Mouse (Mus musculus) left cerebral cortex, postnatal 25 days (tissue): Measurements from ENCODE around the gene Nobox. TPM values are rescaled to one million over a fixed set of nuclear protein-coding genes. Genes with fewer than 3 reads are reported as not detected.

ENCODE experiments used
- DNase-seq, 2 experiments: peaks; one replicate each; pipeline ENCODE4 v3.0.0; 2022; ENCODE audit warnings: low spot score in 2 of 2, mixed read lengths in 1 of 2
- intact Hi-C: fragments of 180-260 bp; cut with DNase I; formaldehyde crosslinking; loops from one replicate; pipeline ENCODE4 v1.15.1; 2025
- total RNA-seq, 2 experiments: library from RNA; stranded (reverse); gene quantifications; 2 replicates each; pipeline ENCODE4 v1.2.3; 2021

Nobox gene
- not detected for total RNA-seq

GRCm38 (mm10) chr6:43309454-43309853 is at the start of gene Nobox:
Gene Nobox, minus strand, starts transcription at chr6:43309554.
- intact Hi-C loops: loop anchor here (10.0 kb wide), 1 partner anchor 1075 kb away; no protein-coding TSS in a partner anchor
- no peak for DNase-seq

DNA sequence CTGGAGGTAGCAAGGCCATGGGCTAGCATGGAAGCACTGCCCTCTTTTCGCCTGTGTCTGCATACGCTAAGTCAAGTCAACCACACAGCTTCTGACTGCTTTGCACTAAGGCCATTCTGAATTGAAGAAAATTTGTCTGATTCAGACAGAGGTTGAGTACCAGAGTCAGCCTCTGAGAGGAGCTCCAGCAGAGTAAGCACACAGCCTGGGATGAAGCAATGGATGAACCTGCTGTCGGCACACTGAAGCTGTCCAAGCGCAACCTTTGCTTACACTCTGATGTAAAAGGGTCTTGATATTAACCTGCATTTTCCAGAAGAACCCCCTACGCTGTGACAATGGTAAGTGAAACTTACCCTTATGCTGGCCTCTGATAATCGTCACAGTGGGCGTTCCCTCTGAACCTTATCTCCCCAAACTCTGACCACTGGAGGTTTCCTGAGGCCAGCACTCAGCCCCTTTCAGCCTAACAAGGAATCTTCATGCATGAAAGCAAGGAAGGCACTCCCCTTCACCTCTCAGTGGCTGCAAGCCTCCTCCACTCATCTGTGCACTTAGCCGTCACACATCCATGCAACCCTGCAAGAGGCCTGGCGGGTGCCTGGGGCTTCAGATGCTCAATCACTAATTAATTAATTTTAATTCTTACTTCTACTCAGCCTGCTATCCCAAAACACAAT is 45.3 kb upstream of the Nobox start:
- intact Hi-C loops: no loop called here
- no peak for DNase-seq

DNA sequence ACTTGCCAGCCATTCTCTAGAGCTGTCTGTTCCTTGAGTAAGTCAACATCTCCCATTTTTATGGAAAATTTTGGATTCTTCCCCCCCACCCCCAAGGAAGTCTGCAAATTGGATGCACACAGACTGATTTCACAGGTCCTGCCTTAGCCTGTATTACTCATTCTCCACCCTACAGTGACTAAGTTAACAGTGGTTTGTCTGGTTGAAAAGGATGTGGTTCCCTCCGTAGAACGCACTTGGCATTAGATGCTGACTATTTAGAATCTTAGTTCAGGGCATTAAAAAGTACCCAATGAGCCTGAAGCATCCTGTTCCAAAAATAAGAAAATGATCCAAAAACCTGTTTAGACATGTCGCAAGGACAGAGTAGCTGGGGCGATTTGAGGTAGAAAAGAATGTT is 44.1 kb upstream of the Nobox start:
- intact Hi-C loops: no loop called here
- no peak for DNase-seq

DNA sequence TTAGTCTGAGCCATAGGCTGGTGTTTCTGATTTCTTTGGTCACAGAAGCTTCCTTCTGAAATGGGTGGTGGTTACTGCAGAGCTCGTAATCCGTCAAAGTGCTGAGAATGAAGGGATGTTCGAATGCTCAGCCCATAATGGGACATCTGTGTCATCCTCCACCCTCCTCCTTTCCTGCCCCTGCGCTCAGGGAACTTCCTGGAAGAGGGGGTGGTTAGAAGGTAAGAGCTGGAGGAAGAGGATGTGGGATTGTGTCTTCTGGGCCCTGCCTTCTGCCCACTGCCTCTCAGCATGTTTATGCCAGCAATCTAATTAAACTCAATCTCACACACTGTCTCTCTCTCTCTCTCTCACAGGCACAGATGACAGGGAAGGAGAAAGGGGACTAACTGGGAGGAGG is 39.7 kb upstream of the Nobox start:
- intact Hi-C loops: no loop called here
- DNase-seq: no peak

- intact Hi-C loops: no loop called here
- peak in 1 of 2 experiments; percentile 28 for DNase-seq
These were observed 38.3 kb upstream of the Nobox start for GRCm38 (mm10) chr6:43347637-43348036.

DNA sequence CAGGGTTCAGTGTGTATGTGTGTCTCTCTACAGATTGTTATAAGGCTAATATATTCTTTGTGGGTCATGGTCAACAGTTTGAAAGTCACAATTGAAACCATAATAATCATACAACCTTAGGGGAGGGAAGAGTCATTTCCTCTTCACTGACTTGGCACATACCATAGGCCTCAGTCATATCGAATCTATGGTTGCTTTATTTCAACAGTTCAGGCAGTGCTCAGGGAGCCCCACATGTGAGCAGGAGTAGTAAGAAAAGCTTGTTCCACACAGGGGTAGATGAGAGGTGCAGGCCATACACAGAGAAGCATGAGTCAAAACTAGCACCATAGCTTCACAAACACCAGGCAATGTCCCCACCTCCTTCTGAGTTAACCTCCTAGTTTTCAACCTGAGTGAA is 33.7 kb upstream of the Nobox start:
- DNase-seq: no peak
- intact Hi-C loops: no loop called here

- intact Hi-C loops: no loop called here
- no peak for DNase-seq
These were observed 33.0 kb upstream of the Nobox start for GRCm38 (mm10) chr6:43342386-43342785.

DNA sequence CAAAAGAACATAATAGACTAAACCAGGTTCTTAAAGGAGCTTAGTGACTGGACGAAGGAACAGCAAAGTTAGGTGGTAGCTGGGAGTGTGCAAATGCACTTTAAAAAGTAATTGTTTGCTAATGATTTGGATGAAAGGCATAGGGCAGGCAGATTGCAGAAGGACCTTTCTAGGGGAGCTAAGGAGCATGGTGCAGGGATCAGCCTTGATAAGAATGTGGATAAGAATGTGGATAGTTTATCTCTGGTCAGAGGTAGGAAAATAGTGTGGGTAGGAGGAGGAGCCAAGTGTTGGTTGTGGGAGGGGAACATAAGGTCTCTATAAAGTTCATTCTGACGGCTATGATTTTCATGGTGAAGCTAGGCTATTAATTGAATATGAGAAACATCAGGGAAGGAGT is 29.4 kb upstream of the Nobox start:
- intact Hi-C loops: loop anchor here (10.0 kb wide), 1 partner anchor 84 kb away; no protein-coding TSS in a partner anchor
- DNase-seq: no peak

- intact Hi-C loops: loop anchor here (10.0 kb wide), 1 partner anchor 83 kb away; no protein-coding TSS in a partner anchor
- DNase-seq: no peak
These were observed 28.2 kb upstream of the Nobox start for GRCm38 (mm10) chr6:43337491-43337961.

- intact Hi-C loops: loop anchor here (10.0 kb wide), 1 partner anchor 81 kb away; no protein-coding TSS in a partner anchor
- peak; percentile 28 to 39 for DNase-seq
These were observed 26.4 kb upstream of the Nobox start for GRCm38 (mm10) chr6:43335619-43336234.

- intact Hi-C loops: loop anchor here (10.0 kb wide), 1 partner anchor 79 kb away; no protein-coding TSS in a partner anchor
These were observed 24.1 kb upstream of the Nobox start for GRCm38 (mm10) chr6:43333479-43333878.

GRCm38 (mm10) chr6:43312961-43313656 is 3.8 kb upstream of the Nobox start:
- intact Hi-C loops: no loop called here
- DNase-seq: no peak

More at GRCm38 (mm10) chr6:43333479-43333878, 24.1 kb upstream of the Nobox start:
- DNase-seq: no peak

- intact Hi-C loops: no loop called here
- DNase-seq: no peak
These were observed 3.2 kb upstream of the Nobox start for GRCm38 (mm10) chr6:43312546-43312945.

DNA sequence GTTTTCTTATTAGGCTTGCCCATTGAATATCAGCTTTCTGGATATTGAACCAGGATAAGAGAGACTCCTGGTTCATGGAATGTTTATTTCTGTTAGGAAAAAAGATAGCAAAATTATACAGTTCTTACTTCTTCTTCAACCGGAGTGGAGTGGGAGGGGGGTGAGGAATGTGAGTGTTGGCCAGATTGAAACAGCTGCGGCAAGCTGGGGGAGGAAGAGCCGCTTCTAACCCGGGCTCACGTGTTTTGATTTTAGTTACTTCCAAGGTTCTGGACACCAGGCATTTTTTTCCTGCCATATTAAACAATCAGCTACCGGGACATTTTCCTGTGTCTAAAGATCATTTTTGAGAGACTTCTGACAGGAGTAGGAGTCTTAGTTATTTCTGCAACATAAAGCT is 717 bp upstream of the Nobox start:
- peak; percentile 9 to 20 for DNase-seq
- intact Hi-C loops: no loop called here

DNA sequence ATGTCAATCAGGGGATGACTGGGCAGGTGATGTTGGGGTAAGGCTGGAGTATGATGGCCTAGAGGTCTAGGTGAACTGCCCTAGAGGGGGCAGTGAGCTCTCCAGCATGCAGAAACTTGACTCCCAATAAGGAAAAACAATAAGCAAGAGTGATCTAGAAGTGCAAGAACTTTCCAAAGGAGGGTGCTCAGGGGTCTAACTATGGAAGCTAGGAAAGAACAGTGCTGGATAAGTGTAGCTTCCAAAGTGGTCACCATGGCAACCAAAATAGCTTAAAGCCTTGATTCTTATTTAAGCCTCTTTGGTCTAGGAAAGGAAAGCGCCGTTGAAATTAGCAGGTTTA is 11.9 kb downstream of the Nobox start:
- peak; percentile 18 to 73 for DNase-seq
- intact Hi-C loops: loop anchor here (2.0 to 10.0 kb wide), 5 partner anchors 43 to 663 kb away; no protein-coding TSS in a partner anchor

DNA sequence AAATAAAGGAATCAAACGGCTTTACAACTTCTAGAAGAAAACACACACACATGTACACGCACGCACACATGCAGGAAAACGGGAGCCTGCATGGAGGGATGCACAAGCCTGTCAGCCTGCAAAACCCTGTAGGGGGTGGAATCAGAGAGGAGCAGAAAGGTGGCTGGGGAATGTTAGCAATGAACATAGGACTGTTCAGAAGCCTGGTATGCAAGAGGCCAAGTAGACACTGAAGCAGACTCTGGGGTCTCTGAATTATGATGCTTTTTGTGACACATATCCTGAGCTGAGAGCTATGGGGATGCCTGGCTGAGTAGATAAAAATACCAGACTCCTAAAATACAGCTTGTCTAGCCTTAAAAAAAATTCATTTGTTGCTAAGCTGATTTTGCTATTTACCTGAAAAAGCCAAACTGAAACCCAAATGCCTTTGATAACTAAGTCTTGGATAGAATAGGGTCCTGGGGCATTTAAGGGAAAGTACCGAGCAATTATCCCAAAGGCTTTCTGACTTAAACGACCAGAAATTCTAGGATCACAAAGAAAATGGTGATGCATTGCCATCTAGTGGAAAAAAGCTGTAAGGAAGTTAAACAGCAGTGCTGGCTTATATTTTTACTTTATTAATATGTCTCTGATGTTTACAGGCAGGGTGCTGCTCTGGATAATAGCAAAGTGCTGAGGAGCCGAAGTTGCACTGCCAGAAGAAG is 12.4 kb downstream of the Nobox start:
- peak; percentile 45 to 79 for DNase-seq
- intact Hi-C loops: loop anchor here (2.0 to 10.0 kb wide), 5 partner anchors 42 to 662 kb away; no protein-coding TSS in a partner anchor

GRCm38 (mm10) chr6:43295908-43296307 is 13.4 kb downstream of the Nobox start:
- peak in 1 of 2 experiments; percentile 23 for DNase-seq
- intact Hi-C loops: loop anchor here (2.0 to 10.0 kb wide), 5 partner anchors 41 to 661 kb away; no protein-coding TSS in a partner anchor

- intact Hi-C loops: loop anchor here (10.0 kb wide), 2 partner anchors 428 to 658 kb away; no protein-coding TSS in a partner anchor
- no peak for DNase-seq
These were observed 16.2 kb downstream of the Nobox start for GRCm38 (mm10) chr6:43293175-43293574.

- no peak for DNase-seq
- intact Hi-C loops: loop anchor here (10.0 kb wide), 2 partner anchors 428 to 658 kb away; no protein-coding TSS in a partner anchor
These were observed 16.8 kb downstream of the Nobox start for GRCm38 (mm10) chr6:43292471-43293076.
